Mouse (Mus musculus) hindbrain, embryonic 13.5 days (tissue): Measurements from ENCODE around the gene Bcl11b. TPM values are rescaled to one million over a fixed set of nuclear protein-coding genes. Genes with fewer than 3 reads are reported as not detected.

Experiments used
- ATAC-seq: fragments of 200-750 bp; cut with Nextera tagmentation; 2 replicates; pipeline ENCODE4 v1.8.0; 2017; ENCODE audit warnings: moderate TSS enrichment; ENCODE audit not compliant: low FRiP score
- H3K27ac ChIP-seq: fragments of 300-500 bp; sonication (generic); 2 replicates; pipeline ENCODE4 v1.5.1; 2015; ENCODE audit warnings: inconsistent platforms, mild to moderate bottlenecking, moderate library complexity
- H3K27me3 ChIP-seq: fragments of 300-500 bp; sonication (generic); 2 replicates; pipeline ENCODE4 v1.6.1; 2015; ENCODE audit warnings: mild to moderate bottlenecking, inconsistent platforms
- H3K36me3 ChIP-seq: fragments of 300-500 bp; sonication (generic); 2 replicates; pipeline ENCODE4 v1.6.1; 2015; ENCODE audit warnings: mild to moderate bottlenecking, inconsistent platforms
- H3K4me1 ChIP-seq: fragments of 300-500 bp; sonication (generic); replicated peaks from 2 replicates; pipeline ENCODE4 v1.6.1; 2015; ENCODE audit warnings: inconsistent platforms
- H3K4me2 ChIP-seq: fragments of 300-500 bp; sonication (generic); 2 replicates; pipeline ENCODE4 v1.6.1; 2015; ENCODE audit warnings: inconsistent platforms, mild to moderate bottlenecking, moderate library complexity
- H3K4me3 ChIP-seq: fragments of 300-500 bp; sonication (generic); 2 replicates; pipeline ENCODE4 v1.5.1; 2015; ENCODE audit warnings: mild to moderate bottlenecking, inconsistent platforms
- H3K9ac ChIP-seq: fragments of 300-500 bp; sonication (generic); 2 replicates; pipeline ENCODE4 v1.6.1; 2015; ENCODE audit warnings: mild to moderate bottlenecking, inconsistent platforms
- H3K9me3 ChIP-seq: fragments of 300-500 bp; sonication (generic); 2 replicates; pipeline ENCODE4 v1.6.1; 2016; ENCODE audit warnings: inconsistent platforms
- WGBS: fragments of 180-500 bp; shearing (Covaris S2); methylation state at CpG from one replicate; pipeline ENCODE4 v1.1.7; 2015; 5-methylcytosine and 5-hydroxymethylcytosine counted together
- polyA plus RNA-seq: library from polyadenylated mRNA; unstranded; fragments of >200 nt; fragmentation: Nextera tagmentation; extraction: Ambion mirVana; gene quantifications from 2 replicates; pipeline ENCODE4 v1.2.1, GENCODE M21; 2015

The Bcl11b gene
- polyA plus RNA-seq, 1 experiment from 2014 or later = 31.0 TPM

GRCm38 (mm10) chr12:107952318-107952724, 51.1 kb downstream of the Bcl11b start:
- peak overlapping the region; percentile 61 for H3K27ac ChIP-seq
- peak overlapping the region; percentile 40; the same call in 1 of the 2 replicates for H3K9ac ChIP-seq
- no peaks in the 10 kb centered on the region for H3K9me3 ChIP-seq
- H3K4me1 ChIP-seq = peaks cover 74% of the 10 kb centered on the region
- H3K27me3 ChIP-seq = no peaks in the 10 kb centered on the region
- H3K36me3 ChIP-seq = no peaks in the 10 kb centered on the region
- WGBS = 34% methylated on average over 20 of the region's 20 CpGs
- ATAC-seq = peak; percentile 25; the same call in 1 of the 2 replicates
- peak overlapping the region; percentile 44 for H3K4me2 ChIP-seq
- peak overlapping the region; percentile 18 for H3K4me3 ChIP-seq

GRCm38 (mm10) chr12:107950667-107951179, 52.7 kb downstream of the Bcl11b start:
- H3K9me3 ChIP-seq = no peaks in the 10 kb centered on the region
- H3K4me1 ChIP-seq = peaks cover 77% of the 10 kb centered on the region
- no peak overlapping the region for H3K27ac ChIP-seq
- no peaks in the 10 kb centered on the region for H3K27me3 ChIP-seq
- 71% methylated on average over 20 of the region's 20 CpGs for WGBS
- ATAC-seq = no peak
- 0 out of 2 replicates have a peak overlapping the region, but pooled peaks have one; percentile 6 for H3K4me2 ChIP-seq
- H3K9ac ChIP-seq = 0 out of 2 replicates have a peak overlapping the region, but pooled peaks have one; percentile 13
- H3K4me3 ChIP-seq = no peak overlapping the region
- no peaks in the 10 kb centered on the region for H3K36me3 ChIP-seq

GRCm38 (mm10) chr12:107949416-107949815, 54.0 kb downstream of the Bcl11b start:
- Histone ChIP-seq H3K27me3 (no peaks in the 10 kb centered on the region), H3K27ac (no peak overlapping the region), H3K4me2 (no peak overlapping the region), H3K4me1 (peaks cover 66% of the 10 kb centered on the region), H3K36me3 (no peaks in the 10 kb centered on the region), H3K9ac (no peak overlapping the region), H3K9me3 (no peaks in the 10 kb centered on the region), H3K4me3 (no peak overlapping the region)
- 93% methylated on average over 10 of the region's 10 CpGs for WGBS
- no peak for ATAC-seq

GRCm38 (mm10) chr12:107942100-107942499, 61.3 kb downstream of the Bcl11b start:
- no peaks in the 10 kb centered on the region for H3K9me3 ChIP-seq
- no peaks in the 10 kb centered on the region for H3K27me3 ChIP-seq
- WGBS = 68% methylated on average over 7 of the region's 7 CpGs
- peaks cover 36% of the 10 kb centered on the region for H3K4me1 ChIP-seq
- no peak overlapping the region for H3K4me2 ChIP-seq
- H3K27ac ChIP-seq = no peak overlapping the region
- no peak overlapping the region for H3K9ac ChIP-seq
- H3K4me3 ChIP-seq = no peak overlapping the region
- H3K36me3 ChIP-seq = no peaks in the 10 kb centered on the region; the same call in 1 of the 2 replicates
- ATAC-seq = no peak

- H3K4me3 ChIP-seq = no peak overlapping the region
- no peaks in the 10 kb centered on the region; the same call in 1 of the 2 replicates for H3K36me3 ChIP-seq
- H3K4me2 ChIP-seq = no peak overlapping the region
- H3K9me3 ChIP-seq = no peaks in the 10 kb centered on the region
- no peak for ATAC-seq
- peaks cover 48% of the 10 kb centered on the region for H3K4me1 ChIP-seq
- no peak overlapping the region for H3K9ac ChIP-seq
- 93% methylated on average over 9 of the region's 9 CpGs for WGBS
- no peaks in the 10 kb centered on the region for H3K27me3 ChIP-seq
- no peak overlapping the region for H3K27ac ChIP-seq
Measured at GRCm38 (mm10) chr12:107940774-107941173, 62.6 kb downstream of the Bcl11b start.

GRCm38 (mm10) chr12:107939177-107939576, 64.2 kb downstream of the Bcl11b start:
- H3K27ac ChIP-seq = 0 out of 2 replicates have a peak overlapping the region, but pooled peaks have one; percentile 30
- no peaks in the 10 kb centered on the region for H3K27me3 ChIP-seq
- H3K4me3 ChIP-seq = no peak overlapping the region
- no peak overlapping the region for H3K9ac ChIP-seq
- no peaks in the 10 kb centered on the region; the same call in 1 of the 2 replicates for H3K36me3 ChIP-seq
- no peak for ATAC-seq
- no peaks in the 10 kb centered on the region for H3K9me3 ChIP-seq
- WGBS = 77% methylated on average over 4 of the region's 4 CpGs
- H3K4me2 ChIP-seq = no peak overlapping the region
- H3K4me1 ChIP-seq = peaks cover 64% of the 10 kb centered on the region

GRCm38 (mm10) chr12:107936972-107937371, 66.4 kb downstream of the Bcl11b start:
- Histone ChIP-seq H3K9ac (no peak overlapping the region), H3K27me3 (no peaks in the 10 kb centered on the region), H3K36me3 (no peaks in the 10 kb centered on the region; the same call in 1 of the 2 replicates), H3K4me2 (no peak overlapping the region), H3K9me3 (no peaks in the 10 kb centered on the region), H3K27ac (no peak overlapping the region; the same call in 1 of the 2 replicates), H3K4me1 (peaks cover 76% of the 10 kb centered on the region), H3K4me3 (no peak overlapping the region)
- 94% methylated on average over 5 of the region's 5 CpGs for WGBS
- no peak for ATAC-seq

- no peak for ATAC-seq
- H3K9me3 ChIP-seq = no peaks in the 10 kb centered on the region
- no peak overlapping the region for H3K4me3 ChIP-seq
- peaks cover 82% of the 10 kb centered on the region for H3K4me1 ChIP-seq
- H3K9ac ChIP-seq = no peak overlapping the region
- H3K4me2 ChIP-seq = no peak overlapping the region
- H3K27ac ChIP-seq = 0 out of 2 replicates have a peak overlapping the region, but pooled peaks have one; percentile 35
- 72% methylated on average over 7 of the region's 7 CpGs for WGBS
- H3K36me3 ChIP-seq = no peaks in the 10 kb centered on the region; the same call in 1 of the 2 replicates
- H3K27me3 ChIP-seq = no peaks in the 10 kb centered on the region
Measured at GRCm38 (mm10) chr12:107936406-107936805, 67.0 kb downstream of the Bcl11b start.

GRCm38 (mm10) chr12:107934831-107935437, 68.5 kb downstream of the Bcl11b start:
- H3K27ac ChIP-seq = peak overlapping the region; percentile 78
- 26% methylated on average over 19 of the region's 19 CpGs for WGBS
- peak; percentile 57 for ATAC-seq

GRCm38 (mm10) chr12:107932140-107932539, 71.3 kb downstream of the Bcl11b start:
- WGBS = 33% methylated on average over 12 of the region's 12 CpGs
- no peaks in the 10 kb centered on the region for H3K36me3 ChIP-seq
- peak overlapping the region; percentile 88 for H3K27ac ChIP-seq
- no peaks in the 10 kb centered on the region for H3K9me3 ChIP-seq
- no peak overlapping the region for H3K4me3 ChIP-seq
- peaks cover 99% of the 10 kb centered on the region for H3K4me1 ChIP-seq
- no peaks in the 10 kb centered on the region for H3K27me3 ChIP-seq
- ATAC-seq = no peak
- H3K4me2 ChIP-seq = no peak overlapping the region
- no peak overlapping the region for H3K9ac ChIP-seq

More at GRCm38 (mm10) chr12:107934831-107935437, 68.5 kb downstream of the Bcl11b start:
- Histone ChIP-seq H3K4me3 (no peak overlapping the region), H3K9ac (no peak overlapping the region), H3K27me3 (no peaks in the 10 kb centered on the region), H3K4me2 (peak overlapping the region; percentile 26), H3K4me1 (peaks cover 95% of the 10 kb centered on the region), H3K9me3 (no peaks in the 10 kb centered on the region), H3K36me3 (no peaks in the 10 kb centered on the region)

- H3K4me2 ChIP-seq = peak overlapping the region; percentile 2; the same call in 1 of the 2 replicates
- H3K9me3 ChIP-seq = no peaks in the 10 kb centered on the region
- peak overlapping the region; percentile 88 for H3K27ac ChIP-seq
- H3K36me3 ChIP-seq = no peaks in the 10 kb centered on the region
- ATAC-seq = no peak
- no peak overlapping the region for H3K4me3 ChIP-seq
- H3K27me3 ChIP-seq = no peaks in the 10 kb centered on the region
- WGBS = 74% methylated on average over 5 of the region's 5 CpGs
- H3K4me1 ChIP-seq = peaks cover 99% of the 10 kb centered on the region
- no peak overlapping the region for H3K9ac ChIP-seq
Measured at GRCm38 (mm10) chr12:107931476-107931875, 71.9 kb downstream of the Bcl11b start.

- ATAC-seq = no peak
- Histone ChIP-seq H3K27ac (peak overlapping the region; percentile 88), H3K27me3 (no peaks in the 10 kb centered on the region), H3K9me3 (no peaks in the 10 kb centered on the region), H3K4me3 (no peak overlapping the region), H3K9ac (peak overlapping the region; percentile 55; the same call in 1 of the 2 replicates), H3K36me3 (no peaks in the 10 kb centered on the region), H3K4me2 (peak overlapping the region; percentile 2; the same call in 1 of the 2 replicates), H3K4me1 (peaks cover 97% of the 10 kb centered on the region)
- WGBS = 58% methylated on average over 28 of the region's 28 CpGs
Measured at GRCm38 (mm10) chr12:107930611-107931350, 72.6 kb downstream of the Bcl11b start.
